Mouse (Mus musculus) MEL (cell line): ENCODE data around the gene Tert.

Experiments used
- USF1 ChIP-seq: IDR thresholded peaks from 2 replicates; pipeline ENCODE4 v1.6.1; 2014; ENCODE audit warnings: low read depth, mild to moderate bottlenecking, inconsistent platforms, low read length, improper control_type of control experiment, moderate library complexity
- ZMIZ1 ChIP-seq: IDR thresholded peaks from 2 replicates; pipeline ENCODE4 v1.6.1; 2012; ENCODE audit warnings: low read depth, mild to moderate bottlenecking, inconsistent platforms, low read length, improper control_type of control experiment, moderate library complexity

DNA sequence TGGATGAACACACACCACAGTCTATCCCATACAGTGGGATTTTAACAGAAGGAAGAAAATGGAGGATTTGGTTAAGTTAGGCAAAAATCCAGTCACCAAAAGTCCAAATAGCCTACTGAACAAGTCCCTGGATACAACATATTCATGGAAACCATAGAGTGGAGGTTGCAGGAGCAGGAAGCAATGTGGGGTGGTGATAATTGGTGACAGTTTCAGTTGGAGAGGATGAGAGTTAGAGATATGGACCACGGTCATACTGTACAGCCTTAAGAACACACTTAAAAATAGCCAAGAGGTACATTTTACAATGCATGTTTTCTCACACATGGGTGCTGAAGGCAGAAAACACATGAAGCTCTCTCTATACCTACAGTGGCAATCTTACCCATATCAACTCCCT, 68.3 kb downstream of the Tert start:
- TF ChIP-seq ZMIZ1, result no peak
- TF ChIP-seq USF1, result no peak
